Mouse (Mus musculus) cerebellum, adult 11-12 months (tissue): ENCODE data around the gene Rdm1.
A peak's percentile ranks its signal among the peaks of the same experiment; 100 is the strongest.
"Not testable (repeated sequence)": the region's sequence is repeated elsewhere in the genome, so short reads cannot be mapped to it uniquely, and the experiment has no call there.

Source experiments
- DNase-seq: peaks from one replicate; pipeline ENCODE4 v3.0.0; 2022

Gene Rdm1

DNA sequence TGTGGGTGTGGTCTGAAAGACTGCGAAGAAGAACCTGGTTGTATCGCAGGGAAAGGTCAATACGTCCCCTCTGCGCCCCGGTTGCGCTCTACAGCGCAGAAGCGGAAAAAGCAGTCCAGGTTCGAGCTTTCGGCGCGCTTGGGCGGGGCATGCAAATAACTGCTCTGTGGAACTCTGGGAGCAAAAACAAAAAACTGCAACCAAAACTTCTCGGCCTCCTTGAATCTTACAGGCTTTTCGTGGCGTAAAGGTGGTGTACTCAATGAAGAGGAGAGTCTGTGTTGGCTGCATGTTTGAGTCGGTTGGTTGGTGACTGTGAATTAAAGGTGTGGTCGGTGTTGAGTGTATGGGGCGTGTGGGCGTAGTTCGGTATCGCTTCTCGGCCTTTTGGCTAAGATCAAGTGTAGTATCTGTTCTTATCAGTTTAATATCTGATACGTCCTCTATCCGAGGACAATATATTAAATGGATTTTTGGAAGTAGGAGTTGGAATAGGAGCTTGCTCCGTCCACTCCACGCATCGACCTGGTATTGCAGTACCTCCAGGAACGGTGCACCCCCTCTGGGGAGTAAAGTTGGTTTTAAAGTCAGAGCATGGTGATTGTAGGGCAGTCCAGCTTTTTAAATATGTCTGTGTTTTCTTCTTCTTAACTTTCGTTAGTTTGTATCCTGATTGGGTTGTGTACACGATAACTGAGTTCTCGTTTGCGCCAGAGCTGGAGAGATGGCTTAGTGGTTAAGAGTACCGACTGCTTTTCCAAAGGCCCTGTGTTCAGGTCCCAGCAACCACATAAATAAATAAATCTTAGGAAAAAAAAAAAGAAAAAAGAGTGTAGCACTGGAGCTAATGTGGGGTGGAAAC lies at the start of gene Rdm1:
TSS of gene Rdm1 (plus strand) at position 201 of the 862 bp plus-strand sequence.
- peak; percentile 79 for DNase-seq

GRCm38 (mm10) chr11:101581081-101581764 lies 45.8 kb upstream of the Rdm1 start:
- DNase-seq, result no peak

GRCm38 (mm10) chr11:101582054-101583035 lies 44.6 kb upstream of the Rdm1 start, which contains the start of gene Tmem106a:
Gene Tmem106a, plus strand, starts transcription at chr11:101582242.
- peak; percentile 8 for DNase-seq

GRCm38 (mm10) chr11:101583205-101583604 lies 43.8 kb upstream of the Rdm1 start:
- no peak for DNase-seq

DNA sequence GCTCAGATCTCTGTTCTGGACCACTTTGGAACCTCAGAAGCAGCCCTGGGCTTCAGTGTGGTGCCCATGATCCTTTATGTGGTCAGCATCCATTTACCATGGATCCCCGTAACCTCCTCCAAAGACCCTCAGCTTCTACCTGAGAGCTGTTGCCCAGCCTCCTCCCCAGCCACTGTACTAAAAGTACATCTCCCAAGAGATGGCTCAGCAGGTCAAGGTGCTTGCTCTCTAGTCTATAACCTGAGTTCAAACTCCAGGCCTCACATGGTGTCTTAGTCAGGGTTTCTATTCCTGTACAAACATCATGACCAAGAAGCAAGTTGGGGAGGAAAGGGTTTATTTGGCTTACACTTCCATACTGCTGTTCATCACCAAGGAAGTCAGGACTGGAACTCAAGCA lies 42.0 kb upstream of the Rdm1 start:
- DNase-seq, result not testable (repeated sequence)

DNA sequence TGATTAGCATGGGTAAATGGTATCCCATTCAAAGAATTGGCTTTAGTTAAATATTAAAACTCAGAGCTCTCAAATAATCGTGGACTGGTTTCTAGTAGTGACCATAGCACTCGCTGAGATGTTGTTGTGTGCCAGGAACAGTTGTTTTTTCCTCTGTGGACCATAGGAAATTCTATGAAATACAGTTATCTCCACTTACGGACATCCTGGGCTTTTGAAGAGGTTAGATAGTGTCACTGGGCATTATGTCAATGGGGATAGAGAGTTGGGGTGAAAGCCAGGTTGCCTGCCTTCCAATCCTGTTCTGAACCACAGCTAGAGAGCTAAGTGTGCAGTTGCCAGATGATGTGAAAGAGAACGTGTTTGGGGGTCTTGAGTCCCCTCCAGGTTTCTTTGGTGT lies 41.2 kb upstream of the Rdm1 start:
- no peak for DNase-seq

- DNase-seq, result no peak
Observed at GRCm38 (mm10) chr11:101587676-101588075, 39.3 kb upstream of the Rdm1 start.

DNA sequence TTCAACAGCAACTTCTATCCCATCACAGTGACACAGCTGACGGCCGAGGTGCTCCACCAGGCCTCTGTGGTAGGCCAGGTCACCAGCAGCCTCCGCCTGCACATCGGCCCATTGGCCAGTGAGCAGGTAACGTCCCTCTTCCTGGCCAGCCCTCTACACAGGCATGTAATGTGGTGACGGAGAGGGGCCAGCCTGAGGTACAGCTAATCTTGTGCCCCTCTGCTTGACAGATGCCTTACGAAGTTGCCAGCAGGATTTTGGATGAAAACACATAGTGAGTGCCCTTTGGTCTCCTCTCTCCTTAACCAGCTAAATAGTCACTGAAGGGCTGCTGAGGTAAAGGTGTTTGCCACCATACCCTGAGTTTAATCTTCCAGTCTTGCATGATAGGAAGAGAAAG lies 38.1 kb upstream of the Rdm1 start:
- no peak for DNase-seq

DNA sequence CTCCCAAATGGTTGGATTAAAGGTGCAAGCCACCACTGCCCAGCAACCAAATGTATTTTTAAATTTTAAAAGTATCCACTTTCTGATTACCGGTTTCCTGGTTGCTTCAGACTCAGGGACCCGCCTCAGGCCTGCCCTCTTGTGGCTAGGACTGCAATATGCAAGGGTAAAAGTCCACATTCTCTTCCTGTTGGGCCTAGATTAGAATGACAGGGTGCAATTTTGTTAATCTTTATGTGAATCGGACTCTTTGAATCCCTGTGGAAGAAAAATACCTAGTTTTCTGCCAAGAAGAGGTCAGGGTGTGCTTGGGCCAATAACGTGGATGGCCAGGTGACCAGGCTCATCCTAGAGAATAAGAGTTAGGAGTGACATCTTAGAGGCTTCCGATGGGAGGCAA lies 37.6 kb upstream of the Rdm1 start:
- DNase-seq, result peak; percentile 17

- DNase-seq, result no peak
Observed at GRCm38 (mm10) chr11:101589989-101590624, 36.9 kb upstream of the Rdm1 start.

- no peak for DNase-seq
Observed at GRCm38 (mm10) chr11:101599156-101599555, 27.8 kb upstream of the Rdm1 start, which contains the start of gene Gm11634. Gene Gm11634, minus strand, starts transcription at chr11:101599256.

DNA sequence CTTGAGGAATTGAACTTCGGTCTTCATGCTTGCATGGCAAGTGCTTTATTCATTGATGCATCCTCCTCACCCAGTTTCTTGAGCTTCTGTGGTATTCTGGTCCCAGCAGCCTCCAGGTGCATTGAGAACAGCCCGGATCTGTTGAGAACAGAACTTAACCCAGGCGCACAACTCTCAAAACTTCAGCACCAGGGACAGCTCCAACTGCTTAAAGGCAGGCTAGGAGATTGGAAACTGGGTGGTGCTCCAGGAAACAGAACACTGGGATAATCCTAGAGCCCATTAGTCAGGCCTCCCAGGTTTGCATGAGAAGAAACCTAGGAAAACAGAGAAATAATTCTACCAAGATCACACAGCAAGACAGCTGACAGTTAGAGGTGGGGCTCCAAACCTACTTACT lies 24.5 kb upstream of the Rdm1 start:
- no peak for DNase-seq

GRCm38 (mm10) chr11:101604116-101604515 lies 22.9 kb upstream of the Rdm1 start:
- no peak for DNase-seq

- DNase-seq, result peak; percentile 45
Observed at GRCm38 (mm10) chr11:101604531-101605453, 22.2 kb upstream of the Rdm1 start.

- not testable (repeated sequence) for DNase-seq
Observed at GRCm38 (mm10) chr11:101607134-101607533, 19.9 kb upstream of the Rdm1 start.

- no peak for DNase-seq
Observed at GRCm38 (mm10) chr11:101610445-101610844, 16.6 kb upstream of the Rdm1 start.

GRCm38 (mm10) chr11:101613596-101613995 lies 13.4 kb upstream of the Rdm1 start:
- no peak for DNase-seq

GRCm38 (mm10) chr11:101614116-101614515 lies 12.9 kb upstream of the Rdm1 start:
- DNase-seq, result no peak

GRCm38 (mm10) chr11:101615380-101615779 lies 11.6 kb upstream of the Rdm1 start:
- DNase-seq, result no peak

DNA sequence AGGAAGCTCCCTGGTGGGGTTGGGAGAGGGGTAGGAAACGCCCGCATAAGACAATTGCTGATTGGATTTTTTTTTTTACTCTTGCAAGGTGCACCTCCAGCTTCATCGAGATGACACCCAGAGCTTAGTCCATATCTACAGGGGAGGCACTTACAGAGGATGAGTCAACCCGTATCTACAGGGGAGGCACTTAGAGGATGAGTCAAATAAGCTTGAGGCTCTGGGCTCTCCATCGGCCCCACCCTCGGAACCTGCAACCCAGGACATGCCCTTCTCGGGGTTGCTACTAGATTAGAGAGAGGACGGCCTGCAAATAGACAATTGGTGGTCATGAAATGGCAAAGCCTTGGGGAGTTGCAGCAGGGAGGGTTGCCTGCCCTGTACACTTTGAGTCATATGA lies 10.9 kb upstream of the Rdm1 start:
- DNase-seq, result no peak
